Mouse (Mus musculus): ENCODE data around the gene Kat2b. TPM values are rescaled to one million over a fixed set of nuclear protein-coding genes. Genes with fewer than 3 reads are reported as not detected.
"Not testable (repeated sequence)": the region's sequence is repeated elsewhere in the genome, so short reads cannot be mapped to it uniquely, and the experiment has no call there.

The Kat2b gene
- polyA plus RNA-seq, 1 experiment from 2014 or later: 6.0 TPM

- not testable (repeated sequence) for H3K36me3 ChIP-seq (ENCODE audit: control insufficient read depth, insufficient read depth); H3K27me3 ChIP-seq (replicated peaks; ENCODE audit: control insufficient read depth, insufficient read depth, low read length); H3K27ac ChIP-seq (ENCODE audit: low read length); H3K4me3 ChIP-seq (replicated peaks; ENCODE audit: low read length); H3K4me1 ChIP-seq (replicated peaks; ENCODE audit: control insufficient read depth, insufficient read depth, low read length); H3K9me3 ChIP-seq (ENCODE audit: control insufficient read depth, low read length); H3K4me2 ChIP-seq (ENCODE audit: low read length); H3K9ac ChIP-seq (replicated peaks; ENCODE audit: low read depth, low read length); ATAC-seq
- WGBS: no CpG with 5 or more reads among the region's 7 CpGs
Measured at GRCm38 (mm10) chr17:53608924-53609323, 42.3 kb downstream of the Kat2b start.

- Histone ChIP-seq H3K36me3 (ENCODE audit: control insufficient read depth, insufficient read depth) (no peaks in the 10 kb centered on the region), H3K4me2 (ENCODE audit: low read length) (no peak overlapping the region), H3K9ac (replicated peaks; ENCODE audit: low read depth, low read length) (no peak overlapping the region), H3K9me3 (ENCODE audit: control insufficient read depth, low read length) (no peaks in the 10 kb centered on the region), H3K4me1 (replicated peaks; ENCODE audit: control insufficient read depth, insufficient read depth, low read length) (no peaks in the 10 kb centered on the region), H3K27me3 (replicated peaks; ENCODE audit: control insufficient read depth, insufficient read depth, low read length) (no peaks in the 10 kb centered on the region), H3K27ac (ENCODE audit: low read length) (no peak overlapping the region), H3K4me3 (replicated peaks; ENCODE audit: low read length) (no peak overlapping the region)
- 97% methylated on average over 6 of the region's 6 CpGs for WGBS
- no peak for ATAC-seq
Measured at GRCm38 (mm10) chr17:53617295-53617957, 50.8 kb downstream of the Kat2b start.

GRCm38 (mm10) chr17:53618369-53618768 lies 51.7 kb downstream of the Kat2b start:
- no peak overlapping the region for H3K27ac ChIP-seq (ENCODE audit: low read length)
- H3K9me3 ChIP-seq (ENCODE audit: control insufficient read depth, low read length): no peaks in the 10 kb centered on the region
- H3K4me1 ChIP-seq (replicated peaks; ENCODE audit: control insufficient read depth, insufficient read depth, low read length): no peaks in the 10 kb centered on the region
- no peak for ATAC-seq
- no peak overlapping the region for H3K9ac ChIP-seq (replicated peaks; ENCODE audit: low read depth, low read length)
- H3K4me2 ChIP-seq (ENCODE audit: low read length): no peak overlapping the region
- WGBS: 95% methylated on average over 7 of the region's 7 CpGs
- H3K36me3 ChIP-seq (ENCODE audit: control insufficient read depth, insufficient read depth): no peaks in the 10 kb centered on the region
- H3K4me3 ChIP-seq (replicated peaks; ENCODE audit: low read length): no peak overlapping the region
- H3K27me3 ChIP-seq (replicated peaks; ENCODE audit: control insufficient read depth, insufficient read depth, low read length): no peaks in the 10 kb centered on the region

- no peaks in the 10 kb centered on the region for H3K9me3 ChIP-seq (ENCODE audit: control insufficient read depth, low read length)
- H3K27ac ChIP-seq (ENCODE audit: low read length): no peak overlapping the region
- H3K4me1 ChIP-seq (replicated peaks; ENCODE audit: control insufficient read depth, insufficient read depth, low read length): no peaks in the 10 kb centered on the region
- no peaks in the 10 kb centered on the region for H3K36me3 ChIP-seq (ENCODE audit: control insufficient read depth, insufficient read depth)
- H3K9ac ChIP-seq (replicated peaks; ENCODE audit: low read depth, low read length): no peak overlapping the region
- no peaks in the 10 kb centered on the region for H3K27me3 ChIP-seq (replicated peaks; ENCODE audit: control insufficient read depth, insufficient read depth, low read length)
- ATAC-seq: no peak
- no peak overlapping the region for H3K4me2 ChIP-seq (ENCODE audit: low read length)
- H3K4me3 ChIP-seq (replicated peaks; ENCODE audit: low read length): no peak overlapping the region
Measured at GRCm38 (mm10) chr17:53619391-53619790, 52.7 kb downstream of the Kat2b start.

- H3K4me3 ChIP-seq (replicated peaks; ENCODE audit: low read length): no peak overlapping the region
- H3K27ac ChIP-seq (ENCODE audit: low read length): no peak overlapping the region
- H3K4me1 ChIP-seq (replicated peaks; ENCODE audit: control insufficient read depth, insufficient read depth, low read length): no peaks in the 10 kb centered on the region
- ATAC-seq: no peak
- WGBS: 66% methylated on average over 4 of the region's 4 CpGs
- H3K36me3 ChIP-seq (ENCODE audit: control insufficient read depth, insufficient read depth): 0 out of 2 replicates have a peak, but pooled peaks cover 2% of the 10 kb centered on the region
- H3K9ac ChIP-seq (replicated peaks; ENCODE audit: low read depth, low read length): no peak overlapping the region
- no peaks in the 10 kb centered on the region for H3K27me3 ChIP-seq (replicated peaks; ENCODE audit: control insufficient read depth, insufficient read depth, low read length)
- H3K9me3 ChIP-seq (ENCODE audit: control insufficient read depth, low read length): no peaks in the 10 kb centered on the region
- H3K4me2 ChIP-seq (ENCODE audit: low read length): no peak overlapping the region
Measured at GRCm38 (mm10) chr17:53620611-53621010, 54.0 kb downstream of the Kat2b start.

GRCm38 (mm10) chr17:53622125-53622524 lies 55.5 kb downstream of the Kat2b start:
- H3K4me3 ChIP-seq (replicated peaks; ENCODE audit: low read length): no peak overlapping the region
- H3K4me2 ChIP-seq (ENCODE audit: low read length): no peak overlapping the region
- ATAC-seq: no peak
- H3K9me3 ChIP-seq (ENCODE audit: control insufficient read depth, low read length): no peaks in the 10 kb centered on the region
- H3K27ac ChIP-seq (ENCODE audit: low read length): no peak overlapping the region
- H3K36me3 ChIP-seq (ENCODE audit: control insufficient read depth, insufficient read depth): 0 out of 2 replicates have a peak, but pooled peaks cover 2% of the 10 kb centered on the region
- H3K9ac ChIP-seq (replicated peaks; ENCODE audit: low read depth, low read length): no peak overlapping the region
- H3K4me1 ChIP-seq (replicated peaks; ENCODE audit: control insufficient read depth, insufficient read depth, low read length): no peaks in the 10 kb centered on the region
- 89% methylated on average over 3 of the region's 3 CpGs for WGBS
- H3K27me3 ChIP-seq (replicated peaks; ENCODE audit: control insufficient read depth, insufficient read depth, low read length): no peaks in the 10 kb centered on the region

- H3K36me3 ChIP-seq (ENCODE audit: control insufficient read depth, insufficient read depth): 0 out of 2 replicates have a peak, but pooled peaks cover 2% of the 10 kb centered on the region
- H3K4me2 ChIP-seq (ENCODE audit: low read length): no peak overlapping the region
- ATAC-seq: no peak
- H3K4me1 ChIP-seq (replicated peaks; ENCODE audit: control insufficient read depth, insufficient read depth, low read length): no peaks in the 10 kb centered on the region
- H3K4me3 ChIP-seq (replicated peaks; ENCODE audit: low read length): no peak overlapping the region
- H3K9ac ChIP-seq (replicated peaks; ENCODE audit: low read depth, low read length): no peak overlapping the region
- H3K27ac ChIP-seq (ENCODE audit: low read length): no peak overlapping the region
- 92% methylated on average over 9 of the region's 9 CpGs for WGBS
- H3K27me3 ChIP-seq (replicated peaks; ENCODE audit: control insufficient read depth, insufficient read depth, low read length): no peaks in the 10 kb centered on the region
- no peaks in the 10 kb centered on the region for H3K9me3 ChIP-seq (ENCODE audit: control insufficient read depth, low read length)
Measured at GRCm38 (mm10) chr17:53623762-53624161, 57.1 kb downstream of the Kat2b start.

- 88% methylated on average over 3 of the region's 3 CpGs for WGBS
Measured at GRCm38 (mm10) chr17:53626160-53626559, 59.5 kb downstream of the Kat2b start.

GRCm38 (mm10) chr17:53627497-53627896 lies 60.8 kb downstream of the Kat2b start:
- no peaks in the 10 kb centered on the region for H3K9me3 ChIP-seq (ENCODE audit: control insufficient read depth, low read length)
- no peak for ATAC-seq
- H3K4me1 ChIP-seq (replicated peaks; ENCODE audit: control insufficient read depth, insufficient read depth, low read length): no peaks in the 10 kb centered on the region
- H3K9ac ChIP-seq (replicated peaks; ENCODE audit: low read depth, low read length): no peak overlapping the region
- no peak overlapping the region for H3K27ac ChIP-seq (ENCODE audit: low read length)
- no peak overlapping the region for H3K4me3 ChIP-seq (replicated peaks; ENCODE audit: low read length)
- WGBS: 88% methylated on average over 4 of the region's 4 CpGs
- H3K27me3 ChIP-seq (replicated peaks; ENCODE audit: control insufficient read depth, insufficient read depth, low read length): no peaks in the 10 kb centered on the region
- H3K4me2 ChIP-seq (ENCODE audit: low read length): no peak overlapping the region
- peaks cover 2% of the 10 kb centered on the region; the same call in 1 of the 2 replicates for H3K36me3 ChIP-seq (ENCODE audit: control insufficient read depth, insufficient read depth)

More at GRCm38 (mm10) chr17:53626160-53626559, 59.5 kb downstream of the Kat2b start:
- Histone ChIP-seq H3K9me3 (ENCODE audit: control insufficient read depth, low read length) (no peaks in the 10 kb centered on the region), H3K4me3 (replicated peaks; ENCODE audit: low read length) (no peak overlapping the region), H3K27me3 (replicated peaks; ENCODE audit: control insufficient read depth, insufficient read depth, low read length) (no peaks in the 10 kb centered on the region), H3K36me3 (ENCODE audit: control insufficient read depth, insufficient read depth) (0 out of 2 replicates have a peak, but pooled peaks cover 2% of the 10 kb centered on the region), H3K27ac (ENCODE audit: low read length) (no peak overlapping the region), H3K4me1 (replicated peaks; ENCODE audit: control insufficient read depth, insufficient read depth, low read length) (no peaks in the 10 kb centered on the region), H3K4me2 (ENCODE audit: low read length) (no peak overlapping the region), H3K9ac (replicated peaks; ENCODE audit: low read depth, low read length) (no peak overlapping the region)
- no peak for ATAC-seq

- no peak overlapping the region for H3K4me2 ChIP-seq (ENCODE audit: low read length)
- no peaks in the 10 kb centered on the region for H3K27me3 ChIP-seq (replicated peaks; ENCODE audit: control insufficient read depth, insufficient read depth, low read length)
- no peak for ATAC-seq
- no peak overlapping the region for H3K4me3 ChIP-seq (replicated peaks; ENCODE audit: low read length)
- no peaks in the 10 kb centered on the region for H3K9me3 ChIP-seq (ENCODE audit: control insufficient read depth, low read length)
- H3K27ac ChIP-seq (ENCODE audit: low read length): no peak overlapping the region
- no peak overlapping the region for H3K9ac ChIP-seq (replicated peaks; ENCODE audit: low read depth, low read length)
- H3K36me3 ChIP-seq (ENCODE audit: control insufficient read depth, insufficient read depth): peaks cover 2% of the 10 kb centered on the region; the same call in 1 of the 2 replicates
- no peaks in the 10 kb centered on the region for H3K4me1 ChIP-seq (replicated peaks; ENCODE audit: control insufficient read depth, insufficient read depth, low read length)
- 73% methylated on average over 5 of the region's 5 CpGs for WGBS
Measured at GRCm38 (mm10) chr17:53628131-53628530, 61.5 kb downstream of the Kat2b start.

Measured in forebrain, embryonic 16.5 days (tissue).